Mouse (Mus musculus): Measurements from ENCODE around the gene Tex13a. TPM values are rescaled to one million over a fixed set of nuclear protein-coding genes. Genes with fewer than 3 reads are reported as not detected.

Gene Tex13a
- polyA plus RNA-seq (2012): not detected in 2 replicates

DNA sequence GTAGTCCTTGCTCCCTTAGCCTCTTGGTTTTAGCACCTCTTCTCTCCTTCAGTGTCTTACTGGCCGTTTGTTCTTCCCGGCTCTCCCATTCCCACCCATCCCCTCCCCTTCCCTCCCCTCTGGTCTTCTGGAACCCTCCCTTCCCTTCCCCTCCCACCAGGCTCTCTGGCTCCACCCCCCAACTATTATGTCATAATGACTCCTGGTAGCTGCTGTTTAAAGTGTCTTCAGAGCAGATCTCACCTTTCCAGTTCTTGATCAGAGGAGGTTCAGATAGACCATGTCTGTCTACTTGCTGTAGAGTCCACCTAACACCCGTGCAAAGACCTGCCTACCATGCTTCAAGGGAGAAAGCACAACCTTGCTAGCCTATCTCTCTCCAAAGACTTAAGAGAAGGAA lies at the start of gene Tex13a:
Gene Tex13a, minus strand, starts transcription at position 101 of the 400 bp plus-strand sequence.

